Mouse (Mus musculus) natural killer cell, adult 2 months (primary cell): ENCODE measurements around the gene Gm12248.
A peak's percentile ranks its signal among the peaks of the same experiment; 100 is the strongest.

Experiments
- DNase-seq, 2 experiments: peaks; one replicate each; pipeline ENCODE4 v3.0.0; 2022; ENCODE audit warnings: low spot score in 2 of 2

Gene Gm12248

DNA sequence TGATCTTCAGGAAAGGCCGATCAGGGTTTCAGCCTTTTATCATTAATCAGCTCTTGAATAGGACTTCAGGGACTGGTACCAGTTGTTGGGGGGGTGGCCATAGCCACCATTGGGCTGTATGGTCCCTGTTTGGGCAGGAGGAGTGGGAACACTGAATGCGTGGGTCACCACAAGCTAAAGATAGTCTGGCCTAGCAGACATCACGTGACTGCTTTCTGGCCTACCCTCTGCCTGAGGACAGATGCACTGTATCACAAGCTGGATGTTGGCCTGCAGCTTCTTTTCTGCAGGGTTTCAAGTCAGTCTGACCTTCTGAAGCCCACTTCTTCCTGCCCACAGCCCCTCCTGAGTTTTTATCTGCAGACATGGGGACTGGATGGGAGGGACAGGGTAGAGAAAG is 59.3 kb downstream of the Gm12248 start:
- no peak for DNase-seq

DNA sequence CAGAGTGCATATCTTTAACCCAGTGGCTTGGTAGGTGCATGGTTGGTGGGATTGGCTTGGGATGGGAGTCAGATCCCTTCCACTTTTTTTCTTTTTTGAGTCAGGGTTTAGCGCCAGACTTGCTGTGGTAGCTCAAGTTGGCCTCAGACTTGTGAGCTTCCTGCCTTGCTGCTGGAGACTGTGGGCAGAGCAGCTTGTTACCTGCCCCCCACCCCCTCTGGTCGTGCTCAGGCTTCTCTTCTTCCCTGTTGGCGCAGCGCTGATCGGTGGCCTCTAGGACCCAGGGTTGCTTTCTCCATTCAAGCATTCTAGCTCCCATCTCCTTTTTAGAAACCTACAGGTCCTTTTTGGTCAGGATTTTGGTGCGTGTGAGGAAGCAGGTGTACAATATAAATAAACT is 61.8 kb downstream of the Gm12248 start:
- DNase-seq, result peak in 1 of 2 experiments; percentile 23

DNA sequence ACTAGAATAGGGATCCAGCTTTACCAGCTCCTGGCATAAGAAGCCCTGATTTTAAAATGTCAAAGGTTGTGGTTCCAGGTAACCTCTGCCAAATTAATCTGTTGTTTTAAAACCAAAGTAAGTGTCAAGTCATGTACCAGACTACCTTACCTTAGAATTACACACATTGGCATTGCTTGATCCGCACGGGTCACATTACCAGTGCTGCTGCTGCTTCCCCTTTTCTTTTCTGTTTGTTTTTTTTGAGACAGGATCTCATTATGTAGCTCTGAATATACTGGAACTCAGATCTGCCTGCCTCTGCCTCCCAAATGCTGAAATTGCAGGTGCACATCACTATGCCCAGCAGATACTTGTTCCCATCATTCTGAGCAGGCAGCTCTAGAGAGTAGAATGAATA is 63.1 kb downstream of the Gm12248 start:
- DNase-seq, result no peak

DNA sequence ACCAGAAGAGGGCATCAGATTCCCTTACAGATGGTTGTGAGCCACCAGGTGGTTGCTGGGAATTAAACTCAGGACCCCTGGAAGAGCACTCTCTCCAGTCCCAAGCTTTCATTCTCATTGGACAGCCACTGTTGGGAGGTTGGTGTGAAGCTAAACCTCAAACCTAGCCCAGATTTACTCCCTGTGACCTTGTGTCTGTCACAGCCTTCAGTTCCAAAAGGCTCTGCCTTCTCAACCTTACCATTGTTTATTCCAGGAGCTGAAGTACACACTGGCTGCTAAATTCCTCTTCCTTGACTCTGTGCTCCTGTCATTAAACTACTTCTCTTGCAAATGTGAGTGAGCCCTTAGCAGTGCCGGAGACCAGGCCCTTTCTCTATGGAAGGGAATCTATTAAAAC is 64.0 kb downstream of the Gm12248 start:
- DNase-seq, result no peak

DNA sequence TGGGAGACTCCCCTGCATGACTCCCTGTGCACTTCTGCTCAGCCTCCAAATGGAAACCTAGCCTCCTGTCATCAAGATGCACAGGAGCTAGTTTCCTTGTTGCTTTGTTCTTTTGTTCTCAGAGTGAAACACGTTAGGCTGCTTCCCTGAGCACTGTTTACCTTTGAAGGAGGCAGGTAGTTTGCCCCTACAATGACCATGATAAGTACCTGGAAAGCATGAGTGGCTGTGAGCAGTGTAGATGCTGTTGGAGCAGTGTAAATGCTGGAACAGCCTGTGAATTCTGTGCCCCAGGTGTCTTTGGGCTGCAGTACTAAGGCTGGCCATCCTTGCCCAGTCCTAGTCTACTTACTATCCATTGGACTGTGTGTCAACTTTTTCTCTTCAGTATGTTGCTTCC is 66.1 kb downstream of the Gm12248 start:
- DNase-seq, result no peak

DNA sequence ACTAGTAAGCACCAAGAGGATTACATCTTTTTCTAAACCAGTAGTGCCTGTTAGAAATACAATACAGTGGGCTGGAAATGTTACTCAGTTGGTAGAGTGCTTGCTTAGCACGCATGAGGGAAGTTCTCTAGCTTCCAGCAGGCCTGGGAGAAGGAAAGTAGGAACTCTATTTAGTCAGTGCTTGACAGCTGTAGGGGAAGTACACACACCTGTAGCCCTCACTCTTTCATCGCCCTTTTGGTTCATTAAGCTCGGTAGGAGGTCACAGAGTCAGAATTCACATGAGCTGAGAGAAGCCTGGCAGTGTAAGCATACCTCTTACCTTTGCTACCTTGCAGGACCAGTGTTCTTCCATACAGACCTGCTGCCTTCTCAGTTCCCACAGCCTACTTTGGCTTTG is 66.6 kb downstream of the Gm12248 start:
- DNase-seq, result no peak

DNA sequence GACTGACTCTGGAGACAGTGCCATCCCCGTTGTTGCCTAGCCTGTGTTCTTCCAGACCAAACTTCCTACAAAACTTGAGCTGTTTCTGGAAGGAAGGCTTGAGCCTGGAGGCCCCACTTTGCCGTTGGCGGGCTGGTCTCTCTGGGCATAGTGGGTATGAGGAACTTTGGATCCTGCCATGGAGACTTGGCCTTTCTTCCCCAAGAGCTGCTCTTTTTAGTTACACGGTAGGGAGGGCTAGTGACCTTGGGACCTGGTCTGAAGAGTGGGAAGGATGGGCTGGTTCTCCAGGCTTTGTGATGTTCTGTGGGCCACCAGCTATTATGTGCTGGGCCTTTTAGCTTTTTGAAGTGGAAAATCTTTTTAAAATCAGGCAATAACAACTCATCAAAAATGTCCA is 67.1 kb downstream of the Gm12248 start:
- DNase-seq, result no peak

DNA sequence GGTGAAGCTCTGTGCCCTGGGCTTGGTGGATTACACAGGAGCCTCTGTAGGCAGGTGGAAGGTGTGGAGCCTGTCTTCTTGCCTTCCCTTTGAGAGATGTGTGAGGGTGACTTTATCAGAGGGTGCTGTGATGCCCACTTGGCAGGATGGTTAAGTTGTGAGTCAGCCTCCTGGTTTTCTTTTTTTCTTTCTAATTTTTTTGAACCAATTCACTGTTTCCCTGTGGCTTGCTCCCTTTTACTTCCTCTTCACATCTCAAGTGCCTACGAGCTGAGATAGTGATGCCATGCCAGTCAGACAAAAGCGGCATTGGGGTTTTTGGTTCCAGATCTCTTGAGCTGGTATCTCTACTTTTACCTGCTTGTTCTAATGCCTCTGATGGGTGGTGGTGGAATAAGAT is 68.3 kb downstream of the Gm12248 start:
- DNase-seq, result no peak

DNA sequence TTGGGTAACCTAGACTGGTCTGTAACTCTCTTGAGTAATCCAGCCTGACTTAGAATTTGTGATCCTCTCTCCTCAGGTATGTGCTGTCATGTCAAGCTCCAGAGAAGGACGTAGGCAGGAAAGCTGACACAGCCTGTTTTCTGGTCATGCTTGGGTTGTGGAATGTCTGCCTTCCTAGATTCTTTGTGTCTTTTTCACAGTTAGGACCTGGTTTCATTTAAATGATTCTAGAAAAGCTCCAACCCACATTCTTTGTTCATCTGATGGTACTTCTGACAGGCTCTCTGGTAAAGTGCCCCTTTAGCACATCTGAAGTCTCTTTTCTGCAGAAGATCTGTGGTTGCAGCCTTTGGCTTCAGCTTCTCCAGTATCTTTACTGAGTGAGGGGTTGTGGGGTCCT is 68.7 kb downstream of the Gm12248 start:
- DNase-seq, result no peak

DNA sequence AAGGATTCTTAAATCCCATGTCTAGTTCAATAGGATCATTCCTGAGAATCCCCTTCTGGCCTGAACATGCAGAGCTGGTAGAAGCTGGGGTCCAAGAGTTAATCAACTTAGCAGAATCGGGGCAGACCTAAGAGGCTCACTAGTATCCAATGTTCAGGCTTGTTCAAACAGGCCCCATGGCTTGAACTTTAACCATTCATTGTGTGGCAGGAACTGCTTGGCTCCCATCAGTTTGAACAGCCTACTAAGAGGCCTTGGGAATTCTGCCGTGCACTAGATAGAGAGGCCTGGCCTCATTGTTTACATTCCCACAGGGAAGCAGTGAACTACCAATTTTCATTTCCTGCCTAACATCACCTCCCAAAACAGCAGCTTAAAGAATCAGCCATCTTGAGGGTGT is 71.3 kb downstream of the Gm12248 start:
- no peak for DNase-seq

DNA sequence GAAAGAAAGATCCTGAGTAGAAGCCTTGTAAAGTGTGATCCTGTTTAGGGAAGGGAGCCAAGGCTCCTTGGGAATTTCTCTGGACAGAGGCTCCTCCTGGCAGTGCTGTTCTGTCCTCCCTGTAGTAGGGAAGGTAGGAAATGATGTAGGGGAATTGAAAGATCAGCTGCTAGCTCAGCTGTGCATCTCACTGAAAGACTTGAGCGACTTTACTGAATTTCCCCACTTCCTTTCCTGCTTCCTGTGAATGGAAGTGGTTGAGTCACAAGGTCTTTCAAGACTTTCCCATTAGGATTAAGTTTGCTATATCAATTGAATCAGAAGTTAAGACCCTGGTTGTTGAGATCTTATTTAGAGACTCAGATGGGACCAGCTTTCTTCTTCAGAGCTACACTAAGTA is 71.8 kb downstream of the Gm12248 start:
- no peak for DNase-seq

DNA sequence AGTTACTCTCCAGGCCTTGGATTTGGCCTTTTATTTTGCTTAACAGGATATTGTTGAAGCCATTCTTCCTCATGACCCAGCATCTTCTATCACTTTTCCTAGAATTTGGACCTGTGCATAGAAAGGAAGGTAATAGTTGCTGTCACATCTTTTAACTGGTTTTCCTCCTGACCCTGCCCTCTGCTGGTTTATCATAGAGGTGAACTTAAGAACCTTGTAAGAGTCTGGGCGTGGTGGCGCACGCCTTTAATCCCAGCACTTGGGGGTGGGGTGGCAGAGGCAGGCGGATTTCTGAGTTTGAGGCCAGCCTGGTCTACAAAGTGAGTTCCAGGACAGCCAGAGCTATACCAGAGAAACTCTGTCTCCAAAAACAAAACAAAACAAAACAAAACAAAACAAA is 74.2 kb downstream of the Gm12248 start:
- DNase-seq, result no peak

DNA sequence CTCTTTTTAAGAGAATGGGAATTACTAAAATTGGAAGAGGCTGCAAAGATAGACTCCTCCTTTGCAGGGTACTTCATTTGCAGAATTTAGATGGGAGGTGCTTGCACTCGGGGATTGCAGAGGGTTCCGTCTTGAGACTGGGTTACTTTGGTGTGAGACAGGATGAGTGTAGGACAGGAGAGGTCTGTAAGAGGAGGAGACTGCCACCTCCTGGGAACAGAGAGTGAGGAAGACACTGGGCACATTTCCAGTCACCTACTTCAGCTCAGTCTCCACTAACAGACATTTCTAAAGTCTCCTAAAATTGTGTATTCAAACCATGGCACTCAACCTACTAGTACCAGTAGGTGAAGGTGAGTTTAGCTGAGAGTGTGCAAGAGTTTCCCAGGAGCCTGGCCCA is 74.6 kb downstream of the Gm12248 start:
- DNase-seq, result no peak

DNA sequence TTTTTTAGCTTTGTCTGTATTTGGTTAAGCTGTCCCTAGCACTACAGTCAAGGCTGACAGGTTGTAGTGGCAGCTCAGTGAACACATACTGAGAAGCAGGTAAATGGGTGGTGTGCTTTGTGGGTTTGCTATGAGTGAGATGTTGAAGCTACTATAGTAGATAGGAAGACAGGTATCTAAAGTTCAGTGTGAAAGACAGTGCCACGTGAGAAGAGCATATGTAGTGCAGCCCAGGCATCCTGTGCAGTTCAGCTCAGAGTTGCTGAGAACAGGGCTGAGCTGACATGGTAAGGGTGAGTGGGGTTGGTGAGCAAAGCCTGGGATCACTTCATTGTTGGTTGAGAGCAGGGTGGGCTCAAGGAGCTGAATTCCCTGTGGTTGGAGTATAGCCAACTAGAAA is 75.5 kb downstream of the Gm12248 start:
- no peak for DNase-seq

DNA sequence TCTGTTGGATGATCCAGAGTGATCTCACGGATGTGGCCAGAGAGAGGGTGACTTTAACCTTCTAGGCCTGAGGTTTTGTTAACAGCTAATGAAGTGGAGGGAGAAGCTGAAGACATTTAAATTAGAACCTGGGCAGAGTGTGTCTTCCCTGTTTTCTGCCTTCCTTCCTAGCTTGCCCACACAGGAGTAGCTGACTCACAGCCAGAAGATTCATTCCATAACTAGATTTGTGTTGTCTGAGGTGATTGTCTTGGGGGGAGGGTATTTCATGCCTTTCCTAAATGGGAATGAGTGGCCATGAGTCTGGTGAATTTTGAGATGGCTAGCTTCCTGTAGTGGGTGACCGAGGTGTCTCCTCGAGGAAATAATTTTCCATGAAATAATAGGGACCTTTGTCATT is 76.6 kb downstream of the Gm12248 start:
- DNase-seq, result no peak

DNA sequence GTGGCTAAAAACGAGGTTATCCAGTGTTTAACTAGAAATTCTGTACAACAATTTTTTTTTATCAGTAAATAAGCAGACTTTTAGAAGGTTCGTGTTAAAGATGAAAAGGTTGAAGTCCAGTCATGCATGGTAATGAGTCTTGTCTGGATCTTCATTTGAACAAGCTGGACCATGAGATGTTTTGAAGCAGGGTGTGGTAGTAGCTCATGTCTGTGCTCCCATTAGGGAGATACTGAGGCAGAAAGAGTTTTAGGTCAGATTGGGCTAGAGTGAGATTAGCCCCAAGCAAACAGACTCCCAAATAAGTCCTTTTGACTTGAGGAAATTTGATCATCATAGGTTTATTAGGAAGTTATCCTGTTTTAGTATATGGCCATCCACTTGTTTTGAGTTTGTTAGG is 77.6 kb downstream of the Gm12248 start:
- DNase-seq, result no peak

DNA sequence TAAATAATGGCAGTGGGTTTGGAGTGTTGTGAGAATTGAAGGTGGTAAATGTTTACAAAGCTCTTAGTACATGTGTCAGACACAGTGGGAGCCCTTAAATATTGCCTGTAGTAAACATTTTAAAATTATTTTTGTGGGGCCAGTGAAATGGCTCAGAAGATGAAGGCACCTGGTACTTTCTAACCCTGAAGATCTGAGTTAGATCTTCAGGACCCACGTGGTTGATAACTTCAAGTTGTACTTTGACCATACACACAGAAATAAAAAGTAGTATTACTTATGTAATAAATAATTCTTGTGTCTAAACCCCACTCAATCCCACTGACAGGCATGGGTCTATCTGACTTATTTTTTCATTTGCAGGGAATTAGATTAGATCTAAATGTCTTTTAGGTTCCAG is 78.3 kb downstream of the Gm12248 start:
- no peak for DNase-seq
